Mouse (Mus musculus): ENCODE data around the gene Gm5678. TPM values are rescaled to one million over a fixed set of nuclear protein-coding genes. Genes with fewer than 3 reads are reported as not detected.
"Not testable (repeated sequence)": the region's sequence is repeated elsewhere in the genome, so short reads cannot be mapped to it uniquely, and the experiment has no call there.

Gm5678 gene
- polyA plus RNA-seq, 1 experiment, result 0.08 TPM

GRCm38 (mm10) chr16:93608731-93609130, 19.2 kb upstream of the Gm5678 start:
- no peak for TF ChIP-seq CTCF (IDR thresholded peaks at IDR 0.05; ENCODE audit: borderline replicate concordance, extremely low read depth, insufficient read depth, insufficient read length)
- TF ChIP-seq POLR2A (IDR thresholded peaks at IDR 0.05; ENCODE audit: borderline replicate concordance, extremely low read depth, insufficient read depth, insufficient read length, poor library complexity, severe bottlenecking), result no peak
- no peak for DNase-seq (ENCODE audit: low read depth)

DNA sequence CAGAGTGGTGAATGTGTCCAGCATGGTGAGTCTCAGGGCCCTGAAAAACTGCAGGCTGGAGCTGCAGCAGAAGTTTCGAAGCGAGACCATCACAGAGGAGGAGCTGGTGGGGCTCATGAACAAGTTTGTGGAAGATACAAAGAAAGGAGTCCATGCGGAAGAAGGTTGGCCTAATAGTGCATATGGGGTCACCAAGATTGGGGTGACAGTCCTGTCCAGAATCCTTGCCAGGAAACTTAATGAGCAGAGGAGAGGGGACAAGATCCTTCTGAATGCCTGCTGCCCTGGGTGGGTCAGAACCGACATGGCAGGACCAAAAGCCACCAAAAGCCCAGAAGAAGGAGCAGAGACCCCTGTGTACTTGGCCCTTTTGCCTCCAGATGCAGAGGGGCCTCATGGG, 18.1 kb upstream of the Gm5678 start:
- TF ChIP-seq CTCF (IDR thresholded peaks at IDR 0.05; ENCODE audit: borderline replicate concordance, extremely low read depth, insufficient read depth, insufficient read length), result no peak
- no peak for TF ChIP-seq POLR2A (IDR thresholded peaks at IDR 0.05; ENCODE audit: borderline replicate concordance, extremely low read depth, insufficient read depth, insufficient read length, poor library complexity, severe bottlenecking)
- no peak for DNase-seq (ENCODE audit: low read depth)

DNA sequence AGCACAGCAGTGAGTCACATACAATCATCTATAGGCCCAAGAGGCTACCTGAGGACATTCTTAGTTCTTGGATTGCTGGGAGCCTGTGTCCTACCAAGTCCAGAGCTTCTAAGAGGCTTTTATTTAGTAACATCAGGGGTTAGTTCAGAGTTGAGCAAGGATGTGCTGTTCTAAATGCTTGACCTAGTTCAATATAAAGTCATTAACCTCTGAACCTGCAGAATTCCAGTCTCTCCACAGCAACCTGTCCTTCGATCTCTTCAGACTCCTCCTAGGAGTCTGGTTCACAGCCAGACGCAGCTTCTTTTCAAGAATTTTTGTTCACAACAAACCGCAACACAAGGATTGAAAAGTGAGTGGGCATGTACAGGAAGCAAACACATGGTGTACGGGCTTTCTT, 16.9 kb upstream of the Gm5678 start:
- TF ChIP-seq CTCF (IDR thresholded peaks at IDR 0.05; ENCODE audit: borderline replicate concordance, extremely low read depth, insufficient read depth, insufficient read length) (no peak), POLR2A (IDR thresholded peaks at IDR 0.05; ENCODE audit: borderline replicate concordance, extremely low read depth, insufficient read depth, insufficient read length, poor library complexity, severe bottlenecking) (no peak)
- DNase-seq (ENCODE audit: low read depth), result no peak

GRCm38 (mm10) chr16:93615118-93615870, 12.6 kb upstream of the Gm5678 start:
- peak; percentile 35 for DNase-seq (ENCODE audit: low read depth)
- no peak for TF ChIP-seq POLR2A (IDR thresholded peaks at IDR 0.05; ENCODE audit: borderline replicate concordance, extremely low read depth, insufficient read depth, insufficient read length, poor library complexity, severe bottlenecking)
- peak; percentile 71 for TF ChIP-seq CTCF (IDR thresholded peaks at IDR 0.05; ENCODE audit: borderline replicate concordance, extremely low read depth, insufficient read depth, insufficient read length)

DNA sequence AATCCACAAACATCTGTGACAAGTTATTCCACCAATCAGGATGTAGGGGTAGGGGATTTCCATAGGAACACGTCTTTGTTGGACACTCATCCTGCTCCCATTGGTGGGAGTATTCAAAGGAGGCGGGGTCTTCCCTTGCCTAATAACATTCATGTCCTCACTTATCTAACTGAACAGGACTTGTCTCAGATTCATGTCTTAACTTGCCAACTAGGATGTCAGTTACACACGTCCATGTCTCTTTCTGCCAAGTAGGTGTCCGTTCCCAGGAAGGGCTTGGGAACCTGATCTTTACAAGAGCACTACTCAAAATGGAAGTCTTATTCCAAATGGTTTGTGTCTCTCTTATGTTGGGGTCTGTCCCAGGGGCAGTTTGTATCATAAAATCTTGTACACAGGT, 4.1 kb upstream of the Gm5678 start:
- not testable (repeated sequence) for DNase-seq (ENCODE audit: low read depth)

DNA sequence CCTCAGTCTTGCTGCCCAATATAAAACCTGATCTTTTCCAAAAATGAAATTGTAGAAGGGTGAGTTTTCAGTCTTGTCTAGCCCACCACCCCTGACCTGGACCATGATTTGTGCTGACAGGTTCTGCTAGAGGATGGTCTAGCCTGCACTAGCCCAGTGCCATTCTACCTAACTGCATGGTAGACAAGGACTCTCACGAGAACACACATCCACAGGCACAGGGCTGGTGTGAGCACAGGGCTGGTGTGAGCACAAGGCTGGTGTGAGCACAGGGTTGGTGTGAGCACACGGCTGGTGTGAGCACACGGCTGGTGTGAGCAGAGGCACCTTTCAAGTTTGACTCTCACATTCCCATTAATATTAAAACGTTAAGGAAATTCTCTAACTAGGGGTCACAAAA, 3.2 kb upstream of the Gm5678 start:
- no peak for DNase-seq (ENCODE audit: low read depth)
- no peak for TF ChIP-seq CTCF (IDR thresholded peaks at IDR 0.05; ENCODE audit: borderline replicate concordance, extremely low read depth, insufficient read depth, insufficient read length)

DNA sequence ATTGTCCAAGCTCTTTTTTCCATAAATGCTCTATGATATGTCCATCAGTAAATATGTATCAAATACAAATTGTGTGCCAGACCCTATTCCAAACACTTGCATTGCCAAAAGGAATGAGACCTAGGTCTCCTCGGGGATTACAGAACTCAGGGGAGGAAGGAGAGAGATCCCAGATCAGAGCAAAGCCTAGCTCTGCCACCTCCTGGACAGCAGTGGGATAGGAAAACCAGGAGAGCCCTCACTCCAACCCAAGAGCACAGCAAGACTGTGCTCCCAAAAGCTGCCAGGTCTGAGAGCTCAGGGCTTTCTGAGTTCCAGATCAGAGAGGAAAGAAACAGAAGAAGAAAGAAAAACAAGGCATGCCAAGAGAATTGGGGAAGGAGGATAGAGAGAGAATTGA, 1.2 kb upstream of the Gm5678 start:
- TF ChIP-seq CTCF (IDR thresholded peaks at IDR 0.05; ENCODE audit: borderline replicate concordance, extremely low read depth, insufficient read depth, insufficient read length) (peak; percentile 48; the same call in 1 of the 2 replicates), POLR2A (IDR thresholded peaks at IDR 0.05; ENCODE audit: borderline replicate concordance, extremely low read depth, insufficient read depth, insufficient read length, poor library complexity, severe bottlenecking) (no peak)
- peak; percentile 19 for DNase-seq (ENCODE audit: low read depth)

GRCm38 (mm10) chr16:93644006-93644405, 16.1 kb downstream of the Gm5678 start:
- TF ChIP-seq POLR2A (IDR thresholded peaks at IDR 0.05; ENCODE audit: borderline replicate concordance, extremely low read depth, insufficient read depth, insufficient read length, poor library complexity, severe bottlenecking) (no peak), CTCF (IDR thresholded peaks at IDR 0.05; ENCODE audit: borderline replicate concordance, extremely low read depth, insufficient read depth, insufficient read length) (no peak)
- DNase-seq (ENCODE audit: low read depth), result no peak

DNA sequence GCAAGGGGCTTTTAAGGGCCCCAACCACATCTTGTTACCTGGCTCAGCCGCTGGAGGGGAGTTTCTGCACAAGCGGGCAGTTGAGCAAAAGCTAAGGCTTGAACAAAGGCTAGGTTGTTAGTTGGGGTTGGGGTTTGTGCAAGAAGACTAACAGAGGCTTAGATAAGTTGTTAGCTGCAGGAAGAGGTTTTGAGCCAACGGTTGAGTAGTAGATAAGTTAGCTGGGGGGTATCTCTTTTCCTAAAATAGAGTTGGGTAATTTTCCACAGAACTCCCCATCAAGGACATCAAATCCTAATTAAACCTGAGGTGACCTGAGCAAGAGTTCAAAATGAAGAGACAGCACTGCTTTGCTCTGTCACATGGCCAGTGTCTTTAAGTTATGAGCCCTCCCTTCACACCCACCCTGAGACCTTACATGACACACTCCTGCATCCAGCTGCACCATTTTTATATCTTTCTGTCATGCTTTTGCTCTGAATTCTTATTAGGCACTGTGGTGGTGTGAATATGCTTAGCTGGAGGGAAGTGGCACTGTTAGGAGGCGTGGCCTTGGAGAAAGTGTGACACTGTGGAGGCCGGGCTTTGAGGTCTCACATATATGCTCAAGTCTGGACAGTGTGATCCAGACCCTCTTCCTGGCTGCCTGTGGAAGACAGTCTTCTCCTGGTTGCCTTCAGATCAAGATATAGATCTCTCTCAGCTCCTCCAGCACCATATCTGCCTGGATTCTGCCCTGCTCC, 20.7 kb downstream of the Gm5678 start:
- TF ChIP-seq CTCF (IDR thresholded peaks at IDR 0.05; ENCODE audit: borderline replicate concordance, extremely low read depth, insufficient read depth, insufficient read length) (no peak), POLR2A (IDR thresholded peaks at IDR 0.05; ENCODE audit: borderline replicate concordance, extremely low read depth, insufficient read depth, insufficient read length, poor library complexity, severe bottlenecking) (no peak)
- no peak for DNase-seq (ENCODE audit: low read depth)

DNA sequence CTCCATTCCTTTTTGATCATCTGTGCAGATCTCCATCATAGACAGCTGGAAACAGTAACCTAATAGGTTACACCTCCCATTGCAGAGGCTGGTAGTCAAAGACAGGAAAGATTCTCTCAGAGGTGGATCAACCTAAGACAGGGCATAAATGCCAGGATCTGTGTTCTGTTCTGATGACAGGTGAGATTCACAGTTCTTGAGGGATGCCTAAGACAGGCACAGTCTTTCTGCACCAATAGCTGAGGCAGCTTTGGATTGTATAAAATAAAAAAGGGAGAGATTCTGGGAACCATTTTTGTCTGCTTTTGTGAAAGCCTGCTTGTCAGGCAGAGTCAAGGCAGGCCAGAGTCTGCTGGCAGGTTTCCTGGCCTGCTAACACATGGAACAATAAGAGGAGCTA, 40.1 kb downstream of the Gm5678 start:
- TF ChIP-seq CTCF (IDR thresholded peaks at IDR 0.05; ENCODE audit: borderline replicate concordance, extremely low read depth, insufficient read depth, insufficient read length) (no peak), POLR2A (IDR thresholded peaks at IDR 0.05; ENCODE audit: borderline replicate concordance, extremely low read depth, insufficient read depth, insufficient read length, poor library complexity, severe bottlenecking) (no peak)
- DNase-seq (ENCODE audit: low read depth), result no peak

DNA sequence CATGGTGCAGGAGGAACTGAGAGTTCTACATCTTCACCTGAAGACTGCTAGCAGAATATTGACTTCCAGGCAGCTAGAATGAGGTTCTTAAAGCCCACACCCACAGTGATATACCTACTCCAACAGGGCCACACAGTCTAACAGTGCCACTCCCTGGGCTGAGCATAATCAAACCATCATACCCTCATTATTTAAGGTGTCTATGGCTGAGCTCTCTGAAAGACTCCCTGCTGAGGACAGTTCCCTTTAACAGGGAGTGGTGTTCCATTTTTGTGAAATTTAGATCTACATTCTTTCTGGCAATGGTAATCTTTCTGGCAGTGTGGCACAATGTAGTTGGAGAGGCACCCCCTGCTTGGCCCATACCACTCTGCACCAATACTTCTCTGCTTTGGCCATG, 41.6 kb downstream of the Gm5678 start:
- TF ChIP-seq POLR2A (IDR thresholded peaks at IDR 0.05; ENCODE audit: borderline replicate concordance, extremely low read depth, insufficient read depth, insufficient read length, poor library complexity, severe bottlenecking), result no peak
- no peak for TF ChIP-seq CTCF (IDR thresholded peaks at IDR 0.05; ENCODE audit: borderline replicate concordance, extremely low read depth, insufficient read depth, insufficient read length)
- DNase-seq (ENCODE audit: low read depth), result no peak

DNA sequence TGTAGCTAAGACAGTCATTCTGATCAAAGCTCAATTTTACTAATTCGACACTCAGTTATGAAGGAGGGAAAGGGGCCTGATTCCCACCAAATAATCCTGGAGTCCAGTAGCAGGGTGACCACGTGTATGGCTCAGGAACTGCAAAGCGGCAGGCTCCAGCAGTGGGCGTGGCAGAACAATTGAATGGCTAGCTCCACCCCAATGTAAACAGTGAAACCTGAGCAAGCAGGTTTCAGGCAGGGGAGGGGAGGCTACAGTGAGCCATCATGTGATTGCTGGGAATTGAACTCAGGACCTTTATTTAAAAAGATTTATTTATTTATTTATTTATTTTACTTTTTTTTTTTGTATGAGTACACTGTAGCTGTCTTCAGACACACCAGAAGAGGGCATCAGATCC, 42.6 kb downstream of the Gm5678 start:
- not testable (repeated sequence) for DNase-seq (ENCODE audit: low read depth)

Measured in brain, embryonic 14.5 days (tissue).